Mouse (Mus musculus) urinary bladder, postnatal 25 days (tissue): ENCODE data around the gene Olfr1272.
"Not testable (repeated sequence)": the region's sequence is repeated elsewhere in the genome, so short reads cannot be mapped to it uniquely, and the experiment has no call there.

ENCODE experiments used
- DNase-seq: peaks from one replicate; pipeline ENCODE4 v3.0.0; 2022; ENCODE audit warnings: low spot score

Gene Olfr1272

DNA sequence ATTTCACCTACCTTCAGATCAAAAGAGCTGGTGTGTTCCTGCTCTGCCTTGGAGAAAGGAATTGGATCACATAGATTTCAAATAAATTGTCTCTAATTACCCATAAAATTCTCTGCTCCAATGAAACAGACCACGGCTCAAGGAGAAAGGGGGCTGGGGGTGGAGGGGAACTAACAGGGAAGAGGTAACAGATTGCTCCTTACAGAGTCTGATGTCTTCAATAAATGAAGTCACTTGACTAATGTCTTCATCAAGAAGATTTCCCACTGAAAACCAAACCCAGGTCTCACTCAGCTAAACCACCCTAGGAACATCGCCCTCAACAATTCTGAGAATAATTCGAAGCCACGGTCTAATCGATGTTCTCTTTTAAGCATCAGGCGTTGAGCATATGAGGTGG, at the start of gene Olfr1272:
Gene Olfr1272, minus strand, starts transcription at position 101 of the 400 bp plus-strand sequence.
- no peak for DNase-seq

DNA sequence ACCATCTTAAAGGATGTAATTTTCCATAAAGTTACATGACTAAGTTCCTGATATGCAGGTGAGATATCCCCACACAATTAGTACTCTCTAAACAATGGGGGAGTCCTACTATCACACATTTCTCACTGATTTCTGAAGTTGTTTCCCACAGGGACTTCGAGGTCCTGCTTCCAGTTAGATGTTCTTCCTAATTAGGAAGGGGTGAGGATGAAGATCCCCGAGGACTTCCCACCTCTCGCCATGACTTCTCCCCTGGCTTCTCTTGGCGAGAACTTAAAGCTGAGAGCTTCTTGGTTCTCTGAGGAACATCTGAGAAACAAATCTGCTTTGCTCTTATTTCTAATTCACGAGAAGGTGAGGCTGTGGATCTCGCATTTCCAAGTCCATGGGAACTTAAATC, 29.3 kb upstream of the Olfr1272 start, which contains the start of gene Gm13769:
Gene Gm13769, plus strand, starts transcription at position 301 of the 400 bp plus-strand sequence.
- DNase-seq: not testable (repeated sequence)

DNA sequence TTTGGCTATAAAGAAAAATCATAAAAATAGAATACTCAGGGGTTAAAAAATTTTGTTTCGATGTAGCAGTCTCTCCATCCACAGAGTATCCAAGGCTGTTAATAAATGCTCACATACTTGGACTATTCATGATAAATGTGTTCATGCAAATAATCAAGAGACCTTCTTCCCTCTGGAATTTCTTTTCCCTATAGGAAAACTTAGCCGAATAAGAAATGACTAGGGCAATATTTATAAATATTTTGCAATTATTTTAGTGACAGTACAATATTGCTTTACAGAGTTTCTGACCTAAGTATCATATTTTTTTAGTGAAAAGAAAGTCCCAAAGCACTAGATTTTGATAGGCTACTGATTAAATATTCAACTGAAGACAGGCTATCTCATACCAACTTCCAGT, 21.7 kb downstream of the Olfr1272 start, which contains the start of gene Olfr1271:
Gene Olfr1271, minus strand, starts transcription at position 101 of the 400 bp plus-strand sequence.
- DNase-seq: no peak

DNA sequence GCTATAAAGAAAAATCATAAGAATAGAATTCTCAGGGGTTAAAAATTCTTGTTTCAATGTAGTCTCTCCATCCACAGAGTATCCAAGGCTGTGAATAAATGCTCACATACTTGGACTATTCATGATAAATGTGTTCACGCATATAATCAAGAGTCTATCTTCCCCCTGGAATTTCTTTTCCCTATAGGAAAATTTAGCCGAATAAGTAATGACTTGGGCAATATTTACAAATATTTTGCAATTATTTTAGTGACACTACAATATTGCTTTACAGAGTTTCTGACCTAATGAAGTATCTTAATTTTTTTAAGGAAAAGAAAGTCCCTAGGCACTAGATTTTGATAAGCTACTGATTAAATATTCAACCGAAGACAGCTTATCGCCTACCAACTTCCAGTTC, 35.1 kb downstream of the Olfr1272 start, which contains the start of gene Olfr142:
Gene Olfr142, minus strand, starts transcription at position 101 of the 400 bp plus-strand sequence.
- DNase-seq: no peak
